Mouse (Mus musculus): ENCODE measurements around the gene Dnah6. TPM values are rescaled to one million over a fixed set of nuclear protein-coding genes. Genes with fewer than 3 reads are reported as not detected.
A peak's percentile ranks its signal among the peaks of the same experiment; 100 is the strongest.

Gene Dnah6
- polyA plus RNA-seq, 1 experiment from 2014 or later: 0.95 TPM

GRCm38 (mm10) chr6:73249049-73249422, 27.6 kb upstream of the Dnah6 start:
- Histone ChIP-seq H3K9ac (replicated peaks; ENCODE audit: low read depth) (peak overlapping the region; percentile 84), H3K27me3 (replicated peaks; ENCODE audit: insufficient read depth, low read length) (no peaks in the 10 kb centered on the region), H3K36me3 (ENCODE audit: insufficient read depth, low read length) (no peaks in the 10 kb centered on the region), H3K4me2 (replicated peaks; ENCODE audit: low read depth, low read length) (peak overlapping the region; percentile 83), H3K4me3 (ENCODE audit: low read depth, low read length) (peak overlapping the region; percentile 94), H3K27ac (ENCODE audit: low read length) (peak overlapping the region; percentile 87), H3K4me1 (ENCODE audit: insufficient read depth, low read depth, low read length) (peaks cover 5% of the 10 kb centered on the region; the same call in 1 of the 2 replicates), H3K9me3 (ENCODE audit: low read length) (no peaks in the 10 kb centered on the region)
- 1% methylated on average over 12 of the region's 12 CpGs for WGBS
- TF ChIP-seq CTCF (IDR thresholded peaks at IDR 0.05) (no peak), EP300 (IDR thresholded peaks at IDR 0.05) (no peak)
- DNase-seq (ENCODE audit: low spot score) (peak; percentile 35), ATAC-seq (0 out of 2 replicates have a peak, but pooled peaks have one; percentile 3)

- peak; percentile 91 for ATAC-seq
- peak; percentile 94 for DNase-seq (ENCODE audit: low spot score)
- no peaks in the 10 kb centered on the region for H3K36me3 ChIP-seq (ENCODE audit: insufficient read depth, low read length)
- 1% methylated on average over 57 of the region's 58 CpGs for WGBS
- H3K9me3 ChIP-seq (ENCODE audit: low read length): no peaks in the 10 kb centered on the region
- TF ChIP-seq EP300 (IDR thresholded peaks at IDR 0.05): peak; percentile 89
- 0 out of 2 replicates have a peak, but pooled peaks have one; percentile 1 for TF ChIP-seq CTCF (IDR thresholded peaks at IDR 0.05)
- no peaks in the 10 kb centered on the region for H3K27me3 ChIP-seq (replicated peaks; ENCODE audit: insufficient read depth, low read length)
- peak within 1 kb of the TSS; percentile 87 for H3K27ac ChIP-seq (ENCODE audit: low read length)
- H3K4me1 ChIP-seq (ENCODE audit: insufficient read depth, low read depth, low read length): peaks cover 5% of the 10 kb centered on the region; the same call in 1 of the 2 replicates
- H3K4me3 ChIP-seq (ENCODE audit: low read depth, low read length): peak within 1 kb of the TSS; percentile 94
- H3K9ac ChIP-seq (replicated peaks; ENCODE audit: low read depth): peak within 1 kb of the TSS; percentile 84
- peak within 1 kb of the TSS; percentile 83 for H3K4me2 ChIP-seq (replicated peaks; ENCODE audit: low read depth, low read length)
Measured at GRCm38 (mm10) chr6:73248237-73249048, 27.0 kb upstream of the Dnah6 start, which contains the start of gene Suclg1. Suclg1 (plus strand) TSS chr6:73248382.

GRCm38 (mm10) chr6:73247452-73247851, 26.0 kb upstream of the Dnah6 start:
- no peak for TF ChIP-seq EP300 (IDR thresholded peaks at IDR 0.05)
- peak; percentile 68 for TF ChIP-seq CTCF (IDR thresholded peaks at IDR 0.05)
- DNase-seq (ENCODE audit: low spot score): peak; percentile 48

GRCm38 (mm10) chr6:73246821-73247220, 25.4 kb upstream of the Dnah6 start:
- peak; percentile 83 for TF ChIP-seq EP300 (IDR thresholded peaks at IDR 0.05)
- no peak for TF ChIP-seq CTCF (IDR thresholded peaks at IDR 0.05)

More at GRCm38 (mm10) chr6:73247452-73247851, 26.0 kb upstream of the Dnah6 start:
- H3K4me1 ChIP-seq (ENCODE audit: insufficient read depth, low read depth, low read length): peaks cover 5% of the 10 kb centered on the region; the same call in 1 of the 2 replicates
- H3K9me3 ChIP-seq (ENCODE audit: low read length): no peaks in the 10 kb centered on the region
- ATAC-seq: no peak
- no peak overlapping the region for H3K9ac ChIP-seq (replicated peaks; ENCODE audit: low read depth)
- no peak overlapping the region for H3K4me3 ChIP-seq (ENCODE audit: low read depth, low read length)
- H3K27me3 ChIP-seq (replicated peaks; ENCODE audit: insufficient read depth, low read length): no peaks in the 10 kb centered on the region
- H3K36me3 ChIP-seq (ENCODE audit: insufficient read depth, low read length): no peaks in the 10 kb centered on the region
- H3K4me2 ChIP-seq (replicated peaks; ENCODE audit: low read depth, low read length): peak overlapping the region; percentile 83
- H3K27ac ChIP-seq (ENCODE audit: low read length): no peak overlapping the region
- 42% methylated on average over 4 of the region's 4 CpGs for WGBS

GRCm38 (mm10) chr6:73235650-73236049, 14.2 kb upstream of the Dnah6 start:
- no peaks in the 10 kb centered on the region for H3K9me3 ChIP-seq (ENCODE audit: low read length)
- no peaks in the 10 kb centered on the region for H3K36me3 ChIP-seq (ENCODE audit: insufficient read depth, low read length)
- DNase-seq (ENCODE audit: low spot score) (no peak), ATAC-seq (no peak)
- H3K27ac ChIP-seq (ENCODE audit: low read length): no peak overlapping the region
- 85% methylated on average over 3 of the region's 3 CpGs for WGBS
- TF ChIP-seq EP300 (IDR thresholded peaks at IDR 0.05): no peak
- no peak for TF ChIP-seq CTCF (IDR thresholded peaks at IDR 0.05)
- no peak overlapping the region for H3K9ac ChIP-seq (replicated peaks; ENCODE audit: low read depth)
- no peak overlapping the region for H3K4me3 ChIP-seq (ENCODE audit: low read depth, low read length)
- H3K4me2 ChIP-seq (replicated peaks; ENCODE audit: low read depth, low read length): no peak overlapping the region
- no peaks in the 10 kb centered on the region for H3K27me3 ChIP-seq (replicated peaks; ENCODE audit: insufficient read depth, low read length)
- no peaks in the 10 kb centered on the region for H3K4me1 ChIP-seq (ENCODE audit: insufficient read depth, low read depth, low read length)

More at GRCm38 (mm10) chr6:73246821-73247220, 25.4 kb upstream of the Dnah6 start:
- Histone ChIP-seq H3K27ac (ENCODE audit: low read length) (no peak overlapping the region), H3K36me3 (ENCODE audit: insufficient read depth, low read length) (no peaks in the 10 kb centered on the region), H3K27me3 (replicated peaks; ENCODE audit: insufficient read depth, low read length) (no peaks in the 10 kb centered on the region), H3K9ac (replicated peaks; ENCODE audit: low read depth) (no peak overlapping the region), H3K4me3 (ENCODE audit: low read depth, low read length) (no peak overlapping the region), H3K4me1 (ENCODE audit: insufficient read depth, low read depth, low read length) (peaks cover 5% of the 10 kb centered on the region; the same call in 1 of the 2 replicates), H3K4me2 (replicated peaks; ENCODE audit: low read depth, low read length) (no peak overlapping the region), H3K9me3 (ENCODE audit: low read length) (no peaks in the 10 kb centered on the region)
- DNase-seq (ENCODE audit: low spot score) (peak; percentile 90), ATAC-seq (peak; percentile 79)
- WGBS: 42% methylated on average over 2 of the region's 2 CpGs

GRCm38 (mm10) chr6:73234302-73234900, 12.9 kb upstream of the Dnah6 start:
- no peaks in the 10 kb centered on the region for H3K4me1 ChIP-seq (ENCODE audit: insufficient read depth, low read depth, low read length)
- no peak for ATAC-seq
- no peak for DNase-seq (ENCODE audit: low spot score)
- H3K27ac ChIP-seq (ENCODE audit: low read length): no peak overlapping the region
- 70% methylated on average over 6 of the region's 6 CpGs for WGBS
- TF ChIP-seq CTCF (IDR thresholded peaks at IDR 0.05) (no peak), EP300 (IDR thresholded peaks at IDR 0.05) (no peak)
- H3K27me3 ChIP-seq (replicated peaks; ENCODE audit: insufficient read depth, low read length): no peaks in the 10 kb centered on the region
- no peak overlapping the region for H3K4me3 ChIP-seq (ENCODE audit: low read depth, low read length)
- H3K9me3 ChIP-seq (ENCODE audit: low read length): no peaks in the 10 kb centered on the region
- H3K4me2 ChIP-seq (replicated peaks; ENCODE audit: low read depth, low read length): no peak overlapping the region
- H3K9ac ChIP-seq (replicated peaks; ENCODE audit: low read depth): no peak overlapping the region
- no peaks in the 10 kb centered on the region for H3K36me3 ChIP-seq (ENCODE audit: insufficient read depth, low read length)

All from lung, postnatal 0 days (tissue).